Mouse (Mus musculus): ENCODE measurements around the gene Usp7. TPM values are rescaled to one million over a fixed set of nuclear protein-coding genes. Genes with fewer than 3 reads are reported as not detected.
A peak's percentile ranks its signal among the peaks of the same experiment; 100 is the strongest.

The Usp7 gene
- polyA plus RNA-seq, 1 experiment from 2014 or later, result 26.7 TPM

DNA sequence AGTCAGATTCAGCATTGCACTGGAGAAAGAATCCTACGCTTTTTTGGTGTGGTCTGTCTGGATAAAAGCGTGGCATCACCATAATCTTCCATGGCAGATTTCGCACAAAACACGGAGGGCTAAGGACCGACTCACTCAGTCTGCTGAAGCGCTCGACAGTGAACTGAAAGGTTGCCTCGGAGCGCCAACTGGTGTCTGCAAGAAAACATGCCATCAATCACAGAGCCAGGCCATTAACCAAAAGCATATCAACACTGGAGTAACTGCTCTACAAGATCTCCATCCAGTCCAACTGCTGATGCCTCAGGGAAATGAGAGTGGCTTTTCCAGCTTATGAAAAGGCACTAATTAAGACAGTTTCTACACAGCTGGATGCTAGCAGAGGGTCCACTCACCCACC lies 80.1 kb downstream of the Usp7 start:
- H3K27ac ChIP-seq, result no peak overlapping the region
- ATAC-seq (ENCODE audit: insufficient read depth, low FRiP score, low read depth), result no peak
- H3K4me3 ChIP-seq (replicated peaks), result no peak overlapping the region
- 74% methylated on average over 9 of the region's 9 CpGs for WGBS
- no peaks in the 10 kb centered on the region for H3K9me3 ChIP-seq
- no peak overlapping the region for H3K9ac ChIP-seq
- H3K27me3 ChIP-seq (replicated peaks), result no peaks in the 10 kb centered on the region
- 0 out of 2 replicates have a peak, but pooled peaks cover 2% of the 10 kb centered on the region for H3K4me1 ChIP-seq
- no peak overlapping the region for H3K4me2 ChIP-seq
- peaks cover 43% of the 10 kb centered on the region for H3K36me3 ChIP-seq

DNA sequence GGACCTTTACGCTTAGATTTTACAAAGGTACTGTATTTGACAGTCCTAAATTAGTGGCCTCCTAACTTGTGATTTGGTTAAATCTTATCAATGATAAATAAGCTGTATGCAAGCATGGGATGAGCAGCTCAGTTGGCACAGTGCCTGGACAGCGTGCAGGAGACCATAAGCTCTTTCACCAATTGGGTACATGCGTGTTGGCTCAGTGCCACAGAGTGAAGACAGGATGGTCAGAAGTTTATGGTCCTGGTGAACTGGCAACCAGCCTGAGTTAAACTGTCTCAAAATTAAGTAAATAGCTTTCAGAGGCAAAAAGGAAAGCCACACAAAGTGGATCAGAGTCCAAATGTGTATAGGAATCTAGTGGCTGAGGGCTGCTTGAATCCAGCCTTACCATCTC lies 91.5 kb downstream of the Usp7 start:
- H3K27ac ChIP-seq, result no peak overlapping the region
- peaks cover 68% of the 10 kb centered on the region for H3K36me3 ChIP-seq
- H3K4me1 ChIP-seq, result no peaks in the 10 kb centered on the region
- no peaks in the 10 kb centered on the region for H3K27me3 ChIP-seq (replicated peaks)
- H3K4me3 ChIP-seq (replicated peaks), result no peak overlapping the region
- H3K9ac ChIP-seq, result no peak overlapping the region
- ATAC-seq (ENCODE audit: insufficient read depth, low FRiP score, low read depth), result no peak
- 81% methylated on average over 3 of the region's 3 CpGs for WGBS
- H3K4me2 ChIP-seq, result no peak overlapping the region
- H3K9me3 ChIP-seq, result no peaks in the 10 kb centered on the region

DNA sequence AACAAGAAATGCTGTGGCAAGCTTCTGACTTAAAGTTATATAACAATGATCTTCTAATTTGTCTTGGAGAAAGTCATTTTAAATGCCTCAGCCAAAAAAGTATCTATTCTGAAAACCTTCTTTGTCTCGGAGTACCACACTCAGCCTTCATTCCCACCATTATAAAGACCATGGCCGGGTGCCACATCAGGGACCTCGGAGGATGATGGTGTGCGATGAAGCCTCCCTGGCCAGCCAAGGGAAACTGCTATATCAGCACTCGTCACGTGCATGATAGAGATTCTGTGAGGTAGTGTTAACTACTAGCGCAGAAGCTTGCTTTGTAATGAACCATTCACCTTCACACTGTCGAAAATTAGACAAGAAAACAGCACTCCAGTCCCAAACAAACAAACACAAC lies 92.6 kb downstream of the Usp7 start:
- no peaks in the 10 kb centered on the region for H3K27me3 ChIP-seq (replicated peaks)
- no peak overlapping the region for H3K4me3 ChIP-seq (replicated peaks)
- H3K4me1 ChIP-seq, result no peaks in the 10 kb centered on the region
- H3K9ac ChIP-seq, result no peak overlapping the region
- peaks cover 72% of the 10 kb centered on the region for H3K36me3 ChIP-seq
- WGBS, result 92% methylated on average over 8 of the region's 8 CpGs
- H3K9me3 ChIP-seq, result no peaks in the 10 kb centered on the region
- H3K4me2 ChIP-seq, result no peak overlapping the region
- no peak overlapping the region for H3K27ac ChIP-seq
- ATAC-seq (ENCODE audit: insufficient read depth, low FRiP score, low read depth), result no peak

DNA sequence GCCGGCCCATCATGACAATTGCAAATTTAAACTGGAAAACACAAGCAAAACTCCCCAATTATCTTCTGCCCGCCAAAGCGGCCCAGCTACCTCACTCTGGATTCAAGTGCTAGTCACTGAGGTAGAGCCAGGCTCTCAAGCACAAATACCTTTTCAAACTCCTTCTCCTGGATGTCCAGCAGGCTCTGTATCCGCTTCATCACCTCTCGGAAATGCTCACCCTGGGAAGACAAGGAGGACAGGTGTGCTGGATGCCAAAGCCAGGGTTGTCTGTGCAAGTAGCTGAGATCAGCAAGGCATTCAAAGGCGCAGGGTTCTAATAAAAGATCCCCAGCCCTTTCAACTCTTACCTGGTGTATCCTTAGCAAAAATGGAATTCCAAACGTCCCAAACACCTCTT lies 100.9 kb downstream of the Usp7 start:
- Histone ChIP-seq H3K4me2 (no peak overlapping the region), H3K9me3 (no peaks in the 10 kb centered on the region), H3K36me3 (peaks cover 58% of the 10 kb centered on the region), H3K9ac (no peak overlapping the region), H3K27ac (no peak overlapping the region), H3K4me1 (peaks cover 6% of the 10 kb centered on the region; the same call in 1 of the 2 replicates), H3K27me3 (replicated peaks) (no peaks in the 10 kb centered on the region), H3K4me3 (replicated peaks) (no peak overlapping the region)
- ATAC-seq (ENCODE audit: insufficient read depth, low FRiP score, low read depth), result no peak
- 91% methylated on average over 7 of the region's 7 CpGs for WGBS

DNA sequence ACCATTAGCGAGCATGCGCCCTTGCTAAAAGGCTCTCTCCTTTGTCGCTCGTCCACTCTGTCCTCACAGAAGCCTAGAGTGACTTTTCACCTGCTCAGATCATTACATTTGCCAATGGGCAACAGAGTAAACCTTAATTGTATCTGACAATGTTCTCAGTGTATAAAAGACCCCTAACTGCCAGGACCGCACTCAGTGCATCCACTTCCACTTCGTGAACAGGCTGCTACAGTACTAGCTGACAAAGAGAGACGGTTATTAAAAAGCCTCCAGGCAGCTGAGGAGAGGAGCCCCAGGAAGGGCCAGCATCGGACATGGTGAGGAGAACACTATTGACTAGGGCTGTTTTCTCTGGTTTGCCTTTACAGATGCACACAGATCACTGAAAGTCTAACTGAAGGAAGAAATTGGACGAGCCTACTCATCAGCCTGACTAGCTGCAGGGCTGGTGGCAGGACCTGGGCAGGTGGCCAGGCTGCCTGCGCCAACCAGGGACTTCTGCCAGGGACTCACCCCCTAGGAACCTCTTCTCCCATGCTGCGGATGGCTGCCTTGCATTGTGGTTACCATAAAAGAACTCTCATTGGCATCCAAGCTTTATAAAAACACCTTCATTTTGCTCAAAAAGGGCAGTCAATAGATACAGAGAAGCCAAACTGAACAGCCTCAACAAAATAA lies 102.0 kb downstream of the Usp7 start:
- WGBS, result 89% methylated on average over 11 of the region's 11 CpGs
- no peak overlapping the region for H3K4me3 ChIP-seq (replicated peaks)

DNA sequence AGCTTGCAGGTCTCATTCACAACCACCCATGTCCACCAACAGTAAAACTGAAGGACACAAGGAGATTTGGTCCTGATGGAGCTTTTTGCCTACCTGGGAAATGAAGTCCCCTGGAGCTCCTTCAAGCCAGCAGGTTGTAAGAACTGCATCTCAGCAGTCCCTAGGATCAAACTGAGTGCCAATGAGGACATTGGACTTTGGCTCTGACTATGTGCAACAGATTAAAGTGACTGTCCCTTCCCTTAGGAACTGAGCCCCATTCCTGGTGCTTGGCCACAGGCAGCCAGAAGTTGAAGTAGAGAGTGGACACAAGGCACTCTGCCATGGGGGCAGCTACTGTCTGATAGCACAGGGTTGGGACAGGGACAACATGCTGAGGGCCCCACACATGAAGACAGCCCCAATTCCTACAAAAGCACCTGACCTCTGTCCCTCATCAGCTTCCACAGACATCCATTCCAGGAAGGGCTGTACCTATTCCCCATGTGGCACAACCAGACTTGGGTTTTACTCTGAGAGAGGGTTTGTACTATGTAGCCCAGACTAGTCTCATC lies 104.5 kb downstream of the Usp7 start:
- Histone ChIP-seq H3K9ac (no peak overlapping the region), H3K4me2 (no peak overlapping the region), H3K27ac (no peak overlapping the region), H3K4me1 (peaks cover 10% of the 10 kb centered on the region; the same call in 1 of the 2 replicates), H3K9me3 (no peaks in the 10 kb centered on the region), H3K36me3 (peaks cover 29% of the 10 kb centered on the region), H3K4me3 (replicated peaks) (no peak overlapping the region), H3K27me3 (replicated peaks) (no peaks in the 10 kb centered on the region)
- ATAC-seq (ENCODE audit: insufficient read depth, low FRiP score, low read depth), result no peak

More for the DNA sequence above, 102.0 kb downstream of the Usp7 start:
- H3K4me1 ChIP-seq, result peaks cover 10% of the 10 kb centered on the region; the same call in 1 of the 2 replicates
- H3K36me3 ChIP-seq, result peaks cover 51% of the 10 kb centered on the region
- no peak overlapping the region for H3K27ac ChIP-seq
- ATAC-seq (ENCODE audit: insufficient read depth, low FRiP score, low read depth), result no peak
- H3K4me2 ChIP-seq, result no peak overlapping the region
- no peaks in the 10 kb centered on the region for H3K9me3 ChIP-seq
- H3K27me3 ChIP-seq (replicated peaks), result no peaks in the 10 kb centered on the region
- H3K9ac ChIP-seq, result no peak overlapping the region

DNA sequence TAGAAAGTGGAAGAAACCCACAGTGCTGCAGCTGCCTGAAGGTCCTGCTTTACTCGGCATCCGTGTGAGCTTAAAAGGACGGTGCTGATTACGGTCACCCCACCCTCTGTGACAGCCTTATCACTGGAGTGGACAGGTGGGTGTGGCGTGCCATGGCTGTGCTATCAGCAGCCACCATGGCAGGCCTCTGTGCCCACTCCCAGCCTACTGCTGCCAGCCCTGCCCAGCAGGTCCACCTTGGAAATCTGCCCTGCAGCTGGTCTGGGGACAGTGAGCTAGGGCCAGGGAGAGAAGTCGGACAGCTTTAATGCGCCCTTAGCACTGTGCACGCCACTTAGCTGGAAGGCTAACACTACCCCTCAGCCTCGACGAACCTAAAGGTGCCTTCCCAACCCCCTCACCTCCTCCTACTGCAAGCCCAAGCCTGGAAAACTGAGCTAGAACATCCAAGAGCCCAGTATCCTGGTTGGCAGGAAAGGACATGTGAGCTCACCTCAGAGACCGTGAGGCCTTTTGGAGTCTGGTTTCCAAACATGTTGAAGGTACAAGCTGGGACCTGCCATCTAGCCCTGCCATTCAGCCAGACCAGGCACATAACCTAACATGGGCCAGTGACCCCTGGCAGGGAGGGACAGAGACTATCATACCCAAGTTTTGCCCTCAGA lies 105.1 kb downstream of the Usp7 start:
- H3K9ac ChIP-seq, result no peak overlapping the region
- 66% methylated on average over 11 of the region's 11 CpGs for WGBS
- peaks cover 10% of the 10 kb centered on the region; the same call in 1 of the 2 replicates for H3K4me1 ChIP-seq
- H3K27me3 ChIP-seq (replicated peaks), result no peaks in the 10 kb centered on the region
- H3K9me3 ChIP-seq, result no peaks in the 10 kb centered on the region
- no peak overlapping the region for H3K4me2 ChIP-seq
- peaks cover 23% of the 10 kb centered on the region for H3K36me3 ChIP-seq
- peak; percentile 95 for ATAC-seq (ENCODE audit: insufficient read depth, low FRiP score, low read depth)
- H3K27ac ChIP-seq, result peak overlapping the region; percentile 44; the same call in 1 of the 2 replicates
- H3K4me3 ChIP-seq (replicated peaks), result no peak overlapping the region

DNA sequence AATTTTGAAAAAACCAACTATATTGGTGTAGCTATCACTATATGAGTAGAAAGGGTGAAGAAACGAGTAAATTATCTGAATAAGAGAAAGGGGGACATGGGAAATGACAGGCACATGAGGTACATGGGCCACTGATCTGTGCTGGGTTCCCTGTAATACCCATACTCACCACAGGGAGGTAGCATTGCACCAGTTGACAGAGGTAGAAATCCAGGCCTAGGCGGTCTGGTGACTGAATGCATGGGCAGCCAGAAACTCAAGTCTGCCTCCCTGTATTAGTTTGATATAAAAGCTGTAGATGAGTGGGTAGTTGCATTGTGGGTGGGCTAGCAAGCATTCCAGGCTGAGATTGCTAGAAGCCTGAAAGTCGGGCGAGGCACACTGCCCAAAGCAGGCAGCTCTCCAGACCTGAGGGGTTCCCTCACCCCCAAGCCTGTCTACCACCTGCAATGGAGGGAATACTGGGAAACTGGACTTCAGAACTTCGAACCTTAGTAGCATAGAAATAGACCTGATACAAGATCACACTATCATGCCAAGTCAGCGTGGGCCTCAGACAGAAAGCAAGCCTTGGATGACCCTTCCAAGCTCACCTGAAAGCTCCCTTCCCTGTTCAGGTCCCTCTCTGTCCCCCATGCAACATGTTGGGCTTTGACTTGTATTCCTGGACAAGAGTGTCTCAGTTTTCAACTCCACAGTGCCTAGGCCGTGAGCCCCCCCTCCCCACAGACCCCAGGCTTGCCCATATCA lies 105.8 kb downstream of the Usp7 start:
- H3K9ac ChIP-seq, result no peak overlapping the region
- H3K36me3 ChIP-seq, result peaks cover 17% of the 10 kb centered on the region
- 54% methylated on average over 7 of the region's 7 CpGs for WGBS
- H3K4me2 ChIP-seq, result no peak overlapping the region
- H3K4me1 ChIP-seq, result peaks cover 10% of the 10 kb centered on the region; the same call in 1 of the 2 replicates
- peak overlapping the region; percentile 44; the same call in 1 of the 2 replicates for H3K27ac ChIP-seq
- H3K4me3 ChIP-seq (replicated peaks), result no peak overlapping the region
- ATAC-seq (ENCODE audit: insufficient read depth, low FRiP score, low read depth), result peak; percentile 37; the same call in 1 of the 2 replicates
- H3K27me3 ChIP-seq (replicated peaks), result no peaks in the 10 kb centered on the region
- H3K9me3 ChIP-seq, result no peaks in the 10 kb centered on the region

DNA sequence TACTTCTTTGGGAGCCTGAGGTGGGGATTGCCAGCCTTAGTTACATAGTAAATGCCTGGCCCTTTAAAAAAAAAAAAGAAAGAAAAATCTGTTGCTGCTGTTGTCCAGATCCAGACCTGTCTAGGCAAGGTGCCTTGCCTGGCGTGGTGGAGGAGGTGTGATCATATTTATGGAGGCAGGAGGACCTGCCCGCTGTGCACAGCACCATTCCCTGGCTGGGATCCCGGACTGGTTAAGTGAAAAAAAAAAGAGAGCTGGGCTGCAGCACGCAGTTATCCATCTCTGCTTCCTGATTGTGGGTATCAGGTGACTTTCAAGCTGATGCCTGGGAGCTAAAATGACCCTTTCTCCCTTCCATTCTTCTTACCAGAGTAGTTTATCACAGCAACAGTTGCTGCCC lies 107.0 kb downstream of the Usp7 start:
- Histone ChIP-seq H3K36me3 (peaks cover 8% of the 10 kb centered on the region), H3K4me2 (no peak overlapping the region), H3K9ac (no peak overlapping the region), H3K9me3 (no peaks in the 10 kb centered on the region), H3K4me1 (peaks cover 10% of the 10 kb centered on the region; the same call in 1 of the 2 replicates), H3K27ac (no peak overlapping the region), H3K27me3 (replicated peaks) (no peaks in the 10 kb centered on the region), H3K4me3 (replicated peaks) (no peak overlapping the region)
- WGBS, result 52% methylated on average over 4 of the region's 4 CpGs
- ATAC-seq (ENCODE audit: insufficient read depth, low FRiP score, low read depth), result no peak

DNA sequence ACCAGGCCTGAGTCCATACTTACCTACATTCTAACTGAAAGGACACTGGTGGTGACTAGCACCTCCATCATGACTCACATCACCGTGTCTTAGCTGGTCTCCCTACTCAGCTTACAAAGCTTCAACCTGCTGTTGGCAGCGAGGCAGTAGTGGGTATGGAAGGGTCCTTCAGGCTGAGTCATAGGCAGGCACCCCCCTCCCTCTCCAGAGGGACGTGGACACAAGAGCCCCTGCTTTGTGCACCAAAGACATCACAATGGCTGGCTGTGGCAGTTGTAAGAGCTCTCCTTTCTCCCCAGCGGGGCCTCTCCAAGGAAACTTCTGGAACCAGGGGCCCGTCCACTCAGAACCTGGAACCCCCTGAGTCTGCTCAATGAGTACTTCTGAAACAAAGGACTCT lies 111.6 kb downstream of the Usp7 start, which contains the start of gene Gm5767:
Gm5767 (plus strand) TSS at position 301 of the 400 bp plus-strand sequence.
- Histone ChIP-seq H3K9me3 (no peaks in the 10 kb centered on the region), H3K27ac (no peak within 1 kb of the TSS), H3K4me2 (no peak within 1 kb of the TSS), H3K36me3 (no peaks in the 10 kb centered on the region), H3K4me1 (0 out of 2 replicates have a peak, but pooled peaks cover 2% of the 10 kb centered on the region), H3K4me3 (replicated peaks) (no peak within 1 kb of the TSS), H3K27me3 (replicated peaks) (no peaks in the 10 kb centered on the region), H3K9ac (no peak within 1 kb of the TSS)
- 86% methylated on average over 5 of the region's 5 CpGs for WGBS
- ATAC-seq (ENCODE audit: insufficient read depth, low FRiP score, low read depth), result no peak

DNA sequence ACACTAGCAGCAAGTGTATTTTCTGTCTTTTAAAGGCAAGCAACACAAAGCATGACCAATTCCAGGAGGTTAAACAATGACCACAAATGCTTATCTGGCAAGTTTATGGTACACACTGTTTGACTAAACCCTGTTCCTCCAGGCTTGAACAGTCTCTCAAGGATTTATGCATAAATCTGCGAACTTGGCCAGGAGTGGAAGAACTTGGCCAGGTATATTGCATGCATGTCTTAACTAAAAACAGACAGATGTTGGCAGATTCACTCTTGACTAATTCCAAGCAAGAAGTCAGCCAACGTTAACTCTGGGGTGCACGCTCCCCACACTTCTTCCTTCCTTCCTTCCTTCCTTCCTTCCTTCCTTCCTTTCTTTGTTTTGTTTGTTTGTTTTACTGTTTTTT lies 112.3 kb downstream of the Usp7 start:
- H3K36me3 ChIP-seq, result no peaks in the 10 kb centered on the region
- H3K9ac ChIP-seq, result no peak overlapping the region
- H3K27ac ChIP-seq, result no peak overlapping the region
- no peak overlapping the region for H3K4me2 ChIP-seq
- H3K4me1 ChIP-seq, result no peaks in the 10 kb centered on the region
- no peak for ATAC-seq (ENCODE audit: insufficient read depth, low FRiP score, low read depth)
- no peaks in the 10 kb centered on the region for H3K27me3 ChIP-seq (replicated peaks)
- 70% methylated on average over 3 of the region's 3 CpGs for WGBS
- no peaks in the 10 kb centered on the region for H3K9me3 ChIP-seq
- H3K4me3 ChIP-seq (replicated peaks), result no peak overlapping the region

Data from stomach, embryonic 15.5 days (tissue).